Mouse (Mus musculus): Measurements from ENCODE around the gene Naa15. TPM values are rescaled to one million over a fixed set of nuclear protein-coding genes. Genes with fewer than 3 reads are reported as not detected.
"Not testable (repeated sequence)": the region's sequence is repeated elsewhere in the genome, so short reads cannot be mapped to it uniquely, and the experiment has no call there.

Naa15 gene
- total RNA-seq, 2 experiments from 2014 or later: 55.0 to 58.1 TPM

GRCm38 (mm10) chr3:51417485-51417884, 2.5 kb downstream of the Naa15 start:
- peak overlapping the region; percentile 92 for H3K4me3 ChIP-seq
- DNase-seq (ENCODE audit: low spot score in 2 of 2): no peak
- H3K27ac ChIP-seq: no peak overlapping the region
- TF ChIP-seq CTCF (conservative IDR thresholded peaks at IDR 0.05): no peak; the same call in 1 of the 2 replicates

GRCm38 (mm10) chr3:51417966-51418365, 3.0 kb downstream of the Naa15 start:
- Histone ChIP-seq H3K4me3 (peak overlapping the region; percentile 92; the same call in 1 of the 2 replicates), H3K27ac (no peak overlapping the region)
- no peak for TF ChIP-seq CTCF (conservative IDR thresholded peaks at IDR 0.05)
- DNase-seq (ENCODE audit: low spot score in 2 of 2): no peak

GRCm38 (mm10) chr3:51421921-51422320, 7.0 kb downstream of the Naa15 start:
- no peak for TF ChIP-seq CTCF (conservative IDR thresholded peaks at IDR 0.05)
- no peak for DNase-seq (ENCODE audit: low spot score in 2 of 2)

GRCm38 (mm10) chr3:51425394-51425793, 10.4 kb downstream of the Naa15 start:
- DNase-seq (ENCODE audit: low spot score in 2 of 2): no peak
- Histone ChIP-seq H3K27ac (no peak overlapping the region), H3K4me3 (no peak overlapping the region)
- no peak for TF ChIP-seq CTCF (conservative IDR thresholded peaks at IDR 0.05)

More at GRCm38 (mm10) chr3:51421921-51422320, 7.0 kb downstream of the Naa15 start:
- Histone ChIP-seq H3K4me3 (no peak overlapping the region), H3K27ac (no peak overlapping the region)

- peak; percentile 46 for TF ChIP-seq CTCF (conservative IDR thresholded peaks at IDR 0.05)
- not testable (repeated sequence) for DNase-seq (ENCODE audit: low spot score in 2 of 2); H3K4me3 ChIP-seq
These were observed 19.4 kb downstream of the Naa15 start for GRCm38 (mm10) chr3:51434364-51434763.

GRCm38 (mm10) chr3:51434871-51435595, 20.1 kb downstream of the Naa15 start:
- H3K4me3 ChIP-seq: no peak overlapping the region
- no peak for TF ChIP-seq CTCF (conservative IDR thresholded peaks at IDR 0.05)
- no peak overlapping the region for H3K27ac ChIP-seq
- no peak for DNase-seq (ENCODE audit: low spot score in 2 of 2)

More at GRCm38 (mm10) chr3:51434364-51434763, 19.4 kb downstream of the Naa15 start:
- not testable (repeated sequence) for H3K27ac ChIP-seq

GRCm38 (mm10) chr3:51468530-51468929, 53.6 kb downstream of the Naa15 start:
- Histone ChIP-seq H3K4me3 (no peak overlapping the region), H3K27ac (no peak overlapping the region)
- no peak for TF ChIP-seq CTCF (conservative IDR thresholded peaks at IDR 0.05)
- DNase-seq (ENCODE audit: low spot score in 2 of 2): no peak

GRCm38 (mm10) chr3:51475706-51476105, 60.8 kb downstream of the Naa15 start:
- H3K27ac ChIP-seq: no peak overlapping the region
- DNase-seq (ENCODE audit: low spot score in 2 of 2): no peak
- H3K4me3 ChIP-seq: no peak overlapping the region
- no peak for TF ChIP-seq CTCF (conservative IDR thresholded peaks at IDR 0.05)

GRCm38 (mm10) chr3:51479893-51480292, 64.9 kb downstream of the Naa15 start:
- no peak overlapping the region for H3K4me3 ChIP-seq
- no peak overlapping the region for H3K27ac ChIP-seq
- no peak for TF ChIP-seq CTCF (conservative IDR thresholded peaks at IDR 0.05)
- DNase-seq (ENCODE audit: low spot score in 2 of 2): no peak

GRCm38 (mm10) chr3:51481059-51481458, 66.1 kb downstream of the Naa15 start:
- peak; percentile 44 to 64 for DNase-seq (ENCODE audit: low spot score in 2 of 2)
- no peak overlapping the region for H3K4me3 ChIP-seq
- H3K27ac ChIP-seq: no peak overlapping the region
- peak; percentile 93 for TF ChIP-seq CTCF (conservative IDR thresholded peaks at IDR 0.05)

GRCm38 (mm10) chr3:51481881-51482280, 66.9 kb downstream of the Naa15 start:
- TF ChIP-seq CTCF (conservative IDR thresholded peaks at IDR 0.05): no peak
- DNase-seq (ENCODE audit: low spot score in 2 of 2): no peak
- Histone ChIP-seq H3K27ac (no peak overlapping the region), H3K4me3 (no peak overlapping the region)

- peak overlapping the region; percentile 97; the same call in 1 of the 2 replicates for H3K27ac ChIP-seq
- no peak for TF ChIP-seq CTCF (conservative IDR thresholded peaks at IDR 0.05)
- DNase-seq (ENCODE audit: low spot score in 2 of 2): no peak
- peak overlapping the region; percentile 77 for H3K4me3 ChIP-seq
These were observed 67.8 kb downstream of the Naa15 start for GRCm38 (mm10) chr3:51482781-51483180.

GRCm38 (mm10) chr3:51483741-51484359, 68.9 kb downstream of the Naa15 start, which contains the start of gene Rab33b:
Gene Rab33b (plus strand): TSS chr3:51483920.
- H3K4me3 ChIP-seq: peak within 1 kb of the TSS; percentile 77
- H3K27ac ChIP-seq: peak within 1 kb of the TSS; percentile 97
- peak; percentile 50 for TF ChIP-seq CTCF (conservative IDR thresholded peaks at IDR 0.05)
- peak; percentile 96 to 97 for DNase-seq (ENCODE audit: low spot score in 2 of 2)

All from layer of hippocampus, adult 2 months (tissue).